Mouse (Mus musculus): ENCODE data around the gene Ryr2. TPM values are rescaled to one million over a fixed set of nuclear protein-coding genes. Genes with fewer than 3 reads are reported as not detected.

Ryr2 gene
- polyA plus RNA-seq, 1 experiment from 2014 or later = 1.8 TPM

- H3K4me2 ChIP-seq (ENCODE audit: low read length) = no peak overlapping the region
- 91% methylated on average over 3 of the region's 3 CpGs for WGBS
- no peaks in the 10 kb centered on the region for H3K27me3 ChIP-seq (replicated peaks; ENCODE audit: control insufficient read depth, insufficient read depth, low read length)
- no peaks in the 10 kb centered on the region for H3K9me3 ChIP-seq (ENCODE audit: control insufficient read depth, low read length)
- ATAC-seq (replicated peaks; ENCODE audit: low FRiP score, low TSS enrichment, low read depth) (no peak), DNase-seq (ENCODE audit: low spot score) (no peak)
- no peaks in the 10 kb centered on the region for H3K4me1 ChIP-seq (replicated peaks; ENCODE audit: control insufficient read depth, insufficient read depth, low read length)
- no peaks in the 10 kb centered on the region for H3K36me3 ChIP-seq (ENCODE audit: control insufficient read depth, insufficient read depth, low read length)
- no peak overlapping the region for H3K4me3 ChIP-seq (ENCODE audit: low read depth, low read length)
- H3K9ac ChIP-seq (ENCODE audit: low read length) = no peak overlapping the region
- no peak overlapping the region for H3K27ac ChIP-seq (ENCODE audit: low read depth)
Measured at GRCm38 (mm10) chr13:11891739-11892138, 215.0 kb downstream of the Ryr2 start.

GRCm38 (mm10) chr13:11891115-11891514 is 215.6 kb downstream of the Ryr2 start:
- ATAC-seq (replicated peaks; ENCODE audit: low FRiP score, low TSS enrichment, low read depth) (no peak), DNase-seq (ENCODE audit: low spot score) (no peak)
- H3K4me2 ChIP-seq (ENCODE audit: low read length) = no peak overlapping the region
- H3K4me1 ChIP-seq (replicated peaks; ENCODE audit: control insufficient read depth, insufficient read depth, low read length) = no peaks in the 10 kb centered on the region
- no peak overlapping the region for H3K9ac ChIP-seq (ENCODE audit: low read length)
- H3K36me3 ChIP-seq (ENCODE audit: control insufficient read depth, insufficient read depth, low read length) = no peaks in the 10 kb centered on the region
- no peaks in the 10 kb centered on the region for H3K9me3 ChIP-seq (ENCODE audit: control insufficient read depth, low read length)
- no peak overlapping the region for H3K27ac ChIP-seq (ENCODE audit: low read depth)
- no peaks in the 10 kb centered on the region for H3K27me3 ChIP-seq (replicated peaks; ENCODE audit: control insufficient read depth, insufficient read depth, low read length)
- WGBS = 46% methylated on average over 3 of the region's 3 CpGs
- no peak overlapping the region for H3K4me3 ChIP-seq (ENCODE audit: low read depth, low read length)

GRCm38 (mm10) chr13:11884175-11884574 is 222.6 kb downstream of the Ryr2 start:
- no peak overlapping the region for H3K9ac ChIP-seq (ENCODE audit: low read length)
- no peaks in the 10 kb centered on the region for H3K36me3 ChIP-seq (ENCODE audit: control insufficient read depth, insufficient read depth, low read length)
- WGBS = 86% methylated on average over 3 of the region's 3 CpGs
- H3K4me2 ChIP-seq (ENCODE audit: low read length) = no peak overlapping the region
- no peak overlapping the region for H3K27ac ChIP-seq (ENCODE audit: low read depth)
- no peaks in the 10 kb centered on the region for H3K9me3 ChIP-seq (ENCODE audit: control insufficient read depth, low read length)
- no peaks in the 10 kb centered on the region for H3K4me1 ChIP-seq (replicated peaks; ENCODE audit: control insufficient read depth, insufficient read depth, low read length)
- no peak for ATAC-seq (replicated peaks; ENCODE audit: low FRiP score, low TSS enrichment, low read depth)
- no peak for DNase-seq (ENCODE audit: low spot score)
- no peak overlapping the region for H3K4me3 ChIP-seq (ENCODE audit: low read depth, low read length)
- H3K27me3 ChIP-seq (replicated peaks; ENCODE audit: control insufficient read depth, insufficient read depth, low read length) = no peaks in the 10 kb centered on the region

- 83% methylated on average over 4 of the region's 4 CpGs for WGBS
- no peaks in the 10 kb centered on the region for H3K9me3 ChIP-seq (ENCODE audit: control insufficient read depth, low read length)
- H3K27ac ChIP-seq (ENCODE audit: low read depth) = no peak overlapping the region
- H3K27me3 ChIP-seq (replicated peaks; ENCODE audit: control insufficient read depth, insufficient read depth, low read length) = no peaks in the 10 kb centered on the region
- no peaks in the 10 kb centered on the region for H3K36me3 ChIP-seq (ENCODE audit: control insufficient read depth, insufficient read depth, low read length)
- no peak overlapping the region for H3K9ac ChIP-seq (ENCODE audit: low read length)
- no peaks in the 10 kb centered on the region for H3K4me1 ChIP-seq (replicated peaks; ENCODE audit: control insufficient read depth, insufficient read depth, low read length)
- no peak overlapping the region for H3K4me3 ChIP-seq (ENCODE audit: low read depth, low read length)
- ATAC-seq (replicated peaks; ENCODE audit: low FRiP score, low TSS enrichment, low read depth) = no peak
- no peak for DNase-seq (ENCODE audit: low spot score)
- H3K4me2 ChIP-seq (ENCODE audit: low read length) = no peak overlapping the region
Measured at GRCm38 (mm10) chr13:11882359-11882758, 224.4 kb downstream of the Ryr2 start.

GRCm38 (mm10) chr13:11880503-11881227 is 226.1 kb downstream of the Ryr2 start:
- no peaks in the 10 kb centered on the region for H3K27me3 ChIP-seq (replicated peaks; ENCODE audit: control insufficient read depth, insufficient read depth, low read length)
- H3K36me3 ChIP-seq (ENCODE audit: control insufficient read depth, insufficient read depth, low read length) = no peaks in the 10 kb centered on the region
- 87% methylated on average over 10 of the region's 10 CpGs for WGBS
- H3K27ac ChIP-seq (ENCODE audit: low read depth) = no peak overlapping the region
- H3K4me2 ChIP-seq (ENCODE audit: low read length) = no peak overlapping the region
- ATAC-seq (replicated peaks; ENCODE audit: low FRiP score, low TSS enrichment, low read depth) = no peak
- H3K9ac ChIP-seq (ENCODE audit: low read length) = no peak overlapping the region
- no peaks in the 10 kb centered on the region for H3K4me1 ChIP-seq (replicated peaks; ENCODE audit: control insufficient read depth, insufficient read depth, low read length)
- DNase-seq (ENCODE audit: low spot score) = no peak
- H3K4me3 ChIP-seq (ENCODE audit: low read depth, low read length) = no peak overlapping the region
- H3K9me3 ChIP-seq (ENCODE audit: control insufficient read depth, low read length) = no peaks in the 10 kb centered on the region

GRCm38 (mm10) chr13:11879037-11879436 is 227.7 kb downstream of the Ryr2 start:
- ATAC-seq (replicated peaks; ENCODE audit: low FRiP score, low TSS enrichment, low read depth) (no peak), DNase-seq (ENCODE audit: low spot score) (no peak)
- Histone ChIP-seq H3K4me3 (ENCODE audit: low read depth, low read length) (no peak overlapping the region), H3K27me3 (replicated peaks; ENCODE audit: control insufficient read depth, insufficient read depth, low read length) (no peaks in the 10 kb centered on the region), H3K4me1 (replicated peaks; ENCODE audit: control insufficient read depth, insufficient read depth, low read length) (no peaks in the 10 kb centered on the region), H3K36me3 (ENCODE audit: control insufficient read depth, insufficient read depth, low read length) (no peaks in the 10 kb centered on the region), H3K4me2 (ENCODE audit: low read length) (no peak overlapping the region), H3K9me3 (ENCODE audit: control insufficient read depth, low read length) (no peaks in the 10 kb centered on the region), H3K27ac (ENCODE audit: low read depth) (no peak overlapping the region), H3K9ac (ENCODE audit: low read length) (no peak overlapping the region)
- WGBS = 78% methylated on average over 3 of the region's 3 CpGs

GRCm38 (mm10) chr13:11874852-11875251 is 231.9 kb downstream of the Ryr2 start:
- no peaks in the 10 kb centered on the region for H3K36me3 ChIP-seq (ENCODE audit: control insufficient read depth, insufficient read depth, low read length)
- ATAC-seq (replicated peaks; ENCODE audit: low FRiP score, low TSS enrichment, low read depth) = no peak
- no peaks in the 10 kb centered on the region for H3K9me3 ChIP-seq (ENCODE audit: control insufficient read depth, low read length)
- H3K9ac ChIP-seq (ENCODE audit: low read length) = no peak overlapping the region
- no peak overlapping the region for H3K4me2 ChIP-seq (ENCODE audit: low read length)
- no peaks in the 10 kb centered on the region for H3K4me1 ChIP-seq (replicated peaks; ENCODE audit: control insufficient read depth, insufficient read depth, low read length)
- DNase-seq (ENCODE audit: low spot score) = no peak
- no peak overlapping the region for H3K27ac ChIP-seq (ENCODE audit: low read depth)
- H3K4me3 ChIP-seq (ENCODE audit: low read depth, low read length) = no peak overlapping the region
- H3K27me3 ChIP-seq (replicated peaks; ENCODE audit: control insufficient read depth, insufficient read depth, low read length) = no peaks in the 10 kb centered on the region
- WGBS = 3% methylated on average over 1 of the region's 1 CpGs

GRCm38 (mm10) chr13:11869971-11870370 is 236.8 kb downstream of the Ryr2 start:
- no peak for DNase-seq (ENCODE audit: low spot score)
- Histone ChIP-seq H3K4me3 (ENCODE audit: low read depth, low read length) (no peak overlapping the region), H3K4me1 (replicated peaks; ENCODE audit: control insufficient read depth, insufficient read depth, low read length) (no peaks in the 10 kb centered on the region), H3K9me3 (ENCODE audit: control insufficient read depth, low read length) (no peaks in the 10 kb centered on the region), H3K27ac (ENCODE audit: low read depth) (no peak overlapping the region), H3K4me2 (ENCODE audit: low read length) (no peak overlapping the region), H3K36me3 (ENCODE audit: control insufficient read depth, insufficient read depth, low read length) (no peaks in the 10 kb centered on the region), H3K9ac (ENCODE audit: low read length) (no peak overlapping the region), H3K27me3 (replicated peaks; ENCODE audit: control insufficient read depth, insufficient read depth, low read length) (no peaks in the 10 kb centered on the region)
- WGBS = 78% methylated on average over 1 of the region's 1 CpGs
- ATAC-seq (replicated peaks; ENCODE audit: low FRiP score, low TSS enrichment, low read depth) = no peak

GRCm38 (mm10) chr13:11869486-11869885 is 237.3 kb downstream of the Ryr2 start:
- Histone ChIP-seq H3K4me1 (replicated peaks; ENCODE audit: control insufficient read depth, insufficient read depth, low read length) (no peaks in the 10 kb centered on the region), H3K4me2 (ENCODE audit: low read length) (no peak overlapping the region), H3K27ac (ENCODE audit: low read depth) (no peak overlapping the region), H3K9me3 (ENCODE audit: control insufficient read depth, low read length) (no peaks in the 10 kb centered on the region), H3K27me3 (replicated peaks; ENCODE audit: control insufficient read depth, insufficient read depth, low read length) (no peaks in the 10 kb centered on the region), H3K9ac (ENCODE audit: low read length) (no peak overlapping the region), H3K36me3 (ENCODE audit: control insufficient read depth, insufficient read depth, low read length) (no peaks in the 10 kb centered on the region), H3K4me3 (ENCODE audit: low read depth, low read length) (no peak overlapping the region)
- ATAC-seq (replicated peaks; ENCODE audit: low FRiP score, low TSS enrichment, low read depth) = no peak
- 78% methylated on average over 2 of the region's 2 CpGs for WGBS
- no peak for DNase-seq (ENCODE audit: low spot score)

Data from intestine, embryonic 14.5 days (tissue).